In genomic region chr17:47922579-47922978, GRCm38 (mm10) we compare ENCODE assay signal across 8 mouse cellular contexts. TPM values are rescaled to one million over a fixed set of nuclear protein-coding genes. Genes with fewer than 3 reads are reported as not detected.
DNase-seq lines count a peak whose midpoint lies in the region; ATAC-seq and TF ChIP-seq lines count a peak whose summit lies in the region.

No protein-coding gene starts in this region.

- peaks cover 9% of the 10 kb centered on the region; the same call in 1 of the 2 replicates for H3K36me3 ChIP-seq in embryonic facial prominence, embryonic 13.5 days
- H3K36me3 ChIP-seq in hindbrain, postnatal 0 days (ENCODE audit: insufficient read depth, low read length), result no peaks in the 10 kb centered on the region
- no peaks in the 10 kb centered on the region for H3K36me3 ChIP-seq in midbrain, postnatal 0 days (ENCODE audit: insufficient read depth, low read length)

- peak overlapping the region; percentile 23 for H3K4me3 ChIP-seq in left cerebral cortex, adult 2 months
- H3K4me3 ChIP-seq in embryonic facial prominence, embryonic 13.5 days, result peak overlapping the region; percentile 97
- peak overlapping the region; percentile 82 for H3K4me3 ChIP-seq in hindbrain, postnatal 0 days (ENCODE audit: low read length)
- H3K4me3 ChIP-seq in midbrain, postnatal 0 days (ENCODE audit: low read depth, low read length), result peak overlapping the region; percentile 86

- peak overlapping the region; percentile 95 for H3K9ac ChIP-seq in embryonic facial prominence, embryonic 13.5 days
- 0 out of 2 replicates have a peak overlapping the region, but pooled peaks have one; percentile 21 for H3K9ac ChIP-seq in hindbrain, postnatal 0 days (replicated peaks; ENCODE audit: low read length)
- 0 out of 2 replicates have a peak overlapping the region, but pooled peaks have one; percentile 33 for H3K9ac ChIP-seq in midbrain, postnatal 0 days (replicated peaks; ENCODE audit: low read length, poor library complexity, severe bottlenecking)

- H3K9me3 ChIP-seq in embryonic facial prominence, embryonic 13.5 days, result no peaks in the 10 kb centered on the region
- H3K9me3 ChIP-seq in hindbrain, postnatal 0 days (ENCODE audit: low read length), result no peaks in the 10 kb centered on the region
- H3K9me3 ChIP-seq in midbrain, postnatal 0 days (ENCODE audit: low read length), result no peaks in the 10 kb centered on the region

- no peak overlapping the region for H3K27ac ChIP-seq in left cerebral cortex, adult 2 months
- no peak overlapping the region for H3K27ac ChIP-seq in embryonic facial prominence, embryonic 13.5 days
- H3K27ac ChIP-seq in hindbrain, postnatal 0 days, result no peak overlapping the region
- no peak overlapping the region for H3K27ac ChIP-seq in midbrain, postnatal 0 days (ENCODE audit: low read depth, low read length)

- peaks cover 4% of the 10 kb centered on the region; the same call in 1 of the 2 replicates for H3K27me3 ChIP-seq in embryonic facial prominence, embryonic 13.5 days
- 0 out of 2 replicates have a peak, but pooled peaks cover 8% of the 10 kb centered on the region for H3K27me3 ChIP-seq in hindbrain, postnatal 0 days (ENCODE audit: insufficient read depth, low read length)
- peaks cover 10% of the 10 kb centered on the region; the same call in 1 of the 2 replicates for H3K27me3 ChIP-seq in midbrain, postnatal 0 days (ENCODE audit: insufficient read depth, low read length)

- WGBS in embryonic facial prominence, embryonic 13.5 days, result 1% methylated on average over 24 of the region's 24 CpGs
- 2% methylated on average over 24 of the region's 24 CpGs for WGBS in hindbrain, postnatal 0 days
- WGBS in midbrain, postnatal 0 days, result under 1% methylated on average over 24 of the region's 24 CpGs

- no peak for ATAC-seq in embryonic facial prominence, embryonic 13.5 days (ENCODE audit: insufficient number of reproducible peaks, insufficient read depth, low FRiP score, low TSS enrichment, low read depth)
- no peak for ATAC-seq in hindbrain, postnatal 0 days
- ATAC-seq in midbrain, postnatal 0 days (ENCODE audit: low FRiP score), result no peak

- H3K4me1 ChIP-seq in embryonic facial prominence, embryonic 13.5 days, result peaks cover 55% of the 10 kb centered on the region
- H3K4me1 ChIP-seq in hindbrain, postnatal 0 days (ENCODE audit: insufficient read depth, low read length), result no peaks in the 10 kb centered on the region
- H3K4me1 ChIP-seq in midbrain, postnatal 0 days (ENCODE audit: insufficient read depth, low read length), result peaks cover 5% of the 10 kb centered on the region

- no peak for DNase-seq in left cerebral cortex, adult 2 months (ENCODE audit: extremely low spot score in 1 of 2, low spot score in 2 of 2)
- DNase-seq in left cerebral cortex, postnatal 10 days (ENCODE audit: extremely low spot score in 1 of 2, low spot score in 2 of 2), result no peak
- no peak for DNase-seq in hindbrain, postnatal 0 days (ENCODE audit: low spot score)
- DNase-seq in midbrain, postnatal 0 days (ENCODE audit: low spot score), result no peak
- no peak for DNase-seq in spleen, postnatal 36 days (ENCODE audit: low spot score in 2 of 2)
- DNase-seq in gastrocnemius, postnatal 25 days, result no peak
- no peak for DNase-seq in left cerebral cortex, adult 11 months (ENCODE audit: low spot score)

- H3K4me2 ChIP-seq in embryonic facial prominence, embryonic 13.5 days, result peak overlapping the region; percentile 91
- H3K4me2 ChIP-seq in hindbrain, postnatal 0 days (ENCODE audit: low read depth, low read length), result peak overlapping the region; percentile 94
- H3K4me2 ChIP-seq in midbrain, postnatal 0 days (ENCODE audit: low read depth, low read length, poor library complexity, severe bottlenecking), result peak overlapping the region; percentile 100

- no peak for TF ChIP-seq CTCF in left cerebral cortex, adult 2 months (IDR thresholded peaks at IDR 0.05)
- no peak for TF ChIP-seq CTCF in hindbrain, postnatal 0 days (IDR thresholded peaks at IDR 0.05; ENCODE audit: low read depth)
- no peak for TF ChIP-seq CTCF in midbrain, postnatal 0 days (IDR thresholded peaks at IDR 0.05)

- intact Hi-C loops in left cerebral cortex, adult 2 months (cut with DNase I), result no loop called here
- intact Hi-C loops in left cerebral cortex, postnatal 10 days (cut with DNase I), result loop anchor here (5.0 kb wide), 2 partner anchors 120 to 175 kb away; no protein-coding TSS in a partner anchor

RNA-seq across cellular contexts. Expression of gene Foxp4, which starts 1.9 kb away (rescaled TPM):
- 10 to 100 TPM; 43.1 to 50.6 TPM for total RNA-seq in left cerebral cortex, adult 2 months (2021)
- 10 to 100 TPM; 52.3 to 53.9 TPM for total RNA-seq in left cerebral cortex, postnatal 10 days (2021)
- 18.9 and 19.8 TPM in 2 replicates for polyA plus RNA-seq in embryonic facial prominence, embryonic 13.5 days (2015; fragmentation: Nextera tagmentation; extraction: Ambion mirVana)
- 109 and 128 TPM in 2 replicates for total RNA-seq in hindbrain, postnatal 0 days (2014; rRNA removed)
- polyA plus RNA-seq in hindbrain, postnatal 0 days (2015; fragmentation: Nextera tagmentation; extraction: Ambion mirVana), result 29.3 and 31.3 TPM in 2 replicates
- 129 and 200 TPM in 2 replicates for total RNA-seq in midbrain, postnatal 0 days (2014; rRNA removed)
- polyA plus RNA-seq in midbrain, postnatal 0 days (2015; fragmentation: Nextera tagmentation; extraction: Ambion mirVana), result 50.8 and 55.4 TPM in 2 replicates
- total RNA-seq in gastrocnemius, postnatal 25 days (2021), result 1 to 10 TPM; 6.4 to 7.6 TPM

Comparison
In these comparisons a context has a peak if more than half of its experiments do, and no peak if none do; other contexts are left out.
1. H3K4me3 ChIP-seq: peak in every context shown above with its lines; median percentile 97 in embryonic facial prominence, embryonic 13.5 days; 86 in midbrain, postnatal 0 days; 82 in hindbrain, postnatal 0 days; 23 in left cerebral cortex, adult 2 months.
2. H3K9ac ChIP-seq: peak in every context shown above with its lines; median percentile 95 in embryonic facial prominence, embryonic 13.5 days; 33 in midbrain, postnatal 0 days; 21 in hindbrain, postnatal 0 days.
3. RNA of gene Foxp4, which starts 1.9 kb away (total RNA-seq): 129 to 200 TPM in midbrain, postnatal 0 days, 109 to 128 TPM in hindbrain, postnatal 0 days, 52.3 to 53.9 TPM in left cerebral cortex, postnatal 10 days and 43.1 to 50.6 TPM in left cerebral cortex, adult 2 months; 6.4 to 7.6 TPM in gastrocnemius, postnatal 25 days; every median in the first group is over 4 times any median in the second.
4. Peak in every context shown above with its lines, with median percentiles within 50 percentile points of each other: H3K4me2 ChIP-seq.